Mouse (Mus musculus) liver, embryonic 11.5 days (tissue): ENCODE measurements at regions not wholly inside any gene's neighbourhood (a gene's known extent, or its start where the extent isn't known, plus 50 kb on each side); places are given as distances from the start of the nearest gene placed in this dataset.

ENCODE experiments used
- ATAC-seq: fragments of 200-750 bp; cut with Nextera tagmentation; replicated peaks from 2 replicates; pipeline ENCODE4 v1.8.0; 2017; ENCODE audit warnings: moderate number of reproducible peaks, mild to moderate bottlenecking, moderate TSS enrichment, moderate library complexity; ENCODE audit not compliant: low FRiP score
- DNase-seq: peaks from one replicate; pipeline ENCODE4 v3.0.0-alpha.2; 2017; ENCODE audit warnings: low spot score
- H3K27ac ChIP-seq: fragments of 300-500 bp; sonication (generic); 2 replicates; pipeline ENCODE4 v1.5.1; 2014; ENCODE audit warnings: mild to moderate bottlenecking, low read depth, low read length, control low read depth
- H3K27me3 ChIP-seq: fragments of 300-500 bp; sonication (generic); replicated peaks from 2 replicates; pipeline ENCODE4 v1.6.1; 2014; ENCODE audit warnings: low read length, mixed read lengths; ENCODE audit not compliant: control insufficient read depth, insufficient read depth
- H3K36me3 ChIP-seq: fragments of 300-500 bp; sonication (generic); 2 replicates; pipeline ENCODE4 v1.6.1; 2014; ENCODE audit warnings: mild to moderate bottlenecking, low read length, moderate library complexity, mixed read lengths; ENCODE audit not compliant: control insufficient read depth, insufficient read depth
- H3K4me1 ChIP-seq: fragments of 300-500 bp; sonication (generic); replicated peaks from 2 replicates; pipeline ENCODE4 v1.6.1; 2014; ENCODE audit warnings: low read length, mixed read lengths; ENCODE audit not compliant: control insufficient read depth, insufficient read depth
- H3K4me2 ChIP-seq: fragments of 300-500 bp; sonication (generic); 2 replicates; pipeline ENCODE4 v1.6.1; 2014; ENCODE audit warnings: mild to moderate bottlenecking, control low read depth, moderate library complexity
- H3K4me3 ChIP-seq: fragments of 300-500 bp; sonication (generic); 2 replicates; pipeline ENCODE4 v1.5.1; 2014; ENCODE audit warnings: low read depth, low read length, control low read depth
- H3K9ac ChIP-seq: fragments of 300-500 bp; sonication (generic); 2 replicates; pipeline ENCODE4 v1.6.1; 2014; ENCODE audit warnings: low read depth, low read length, control low read depth
- H3K9me3 ChIP-seq: fragments of 300-500 bp; sonication (generic); 2 replicates; pipeline ENCODE4 v1.6.1; 2016; ENCODE audit warnings: low read length, inconsistent platforms, mixed read lengths; ENCODE audit not compliant: control insufficient read depth
- WGBS: fragments of 180-500 bp; shearing (Covaris S2); extraction: QIAGEN DNeasy Blood & Tissue Kit; methylation state at CpG from one replicate; pipeline ENCODE4 v1.1.7; 2014; 5-methylcytosine and 5-hydroxymethylcytosine counted together
- microRNA counts: library from miRNA; unstranded; fragments of <30 nt; microRNA quantifications from one replicate; lab custom pipeline; 2015
- microRNA-seq: library from miRNA; unstranded; fragments of <30 nt; microRNA quantifications from one replicate; pipeline ENCODE4, GENCODE M21; 2017; ENCODE audit warnings: borderline number of aligned reads

DNA sequence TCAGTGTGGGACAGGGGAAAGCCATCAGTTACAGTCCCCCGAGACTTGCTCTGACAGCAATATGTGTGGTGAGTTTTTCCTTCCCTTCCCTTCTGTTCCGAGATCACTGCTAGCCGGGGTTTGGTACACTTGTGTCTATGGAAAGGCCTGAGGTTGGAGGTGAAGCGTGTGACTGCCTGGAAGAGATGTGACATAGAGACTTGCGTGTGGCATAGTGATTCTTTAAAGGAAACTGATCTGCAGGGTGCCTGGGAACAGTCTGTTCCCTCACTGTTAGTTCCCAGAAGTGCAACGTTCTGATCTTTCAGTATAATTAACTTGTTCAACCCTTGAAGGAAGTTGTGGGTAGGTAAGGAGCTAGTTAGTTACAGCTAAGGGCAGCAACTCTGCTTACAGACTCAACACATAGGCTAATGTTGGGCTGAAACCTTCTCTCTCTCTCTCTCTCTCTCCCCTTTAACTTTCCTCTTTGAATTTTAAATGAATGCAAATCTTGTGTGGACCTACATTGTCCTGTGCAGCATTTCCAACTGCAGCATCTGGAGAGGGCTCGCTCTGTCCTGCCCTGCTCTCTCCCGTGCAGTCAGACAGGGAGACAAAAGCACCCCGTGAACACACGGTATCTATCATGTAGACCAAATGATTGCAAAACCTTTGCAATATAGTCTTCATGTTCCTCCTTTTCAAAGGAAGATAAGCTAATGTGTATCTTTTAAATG, 53.0 kb upstream of the Mkln1 start:
- 68% methylated on average over 10 of the region's 10 CpGs for WGBS
- H3K27me3 ChIP-seq, result no peaks in the 10 kb centered on the region
- ATAC-seq (no peak), DNase-seq (no peak)
- no peaks in the 10 kb centered on the region for H3K9me3 ChIP-seq
- H3K27ac ChIP-seq, result no peak overlapping the region
- no peak overlapping the region for H3K9ac ChIP-seq
- no peaks in the 10 kb centered on the region for H3K4me1 ChIP-seq
- H3K4me2 ChIP-seq, result no peak overlapping the region
- H3K36me3 ChIP-seq, result no peaks in the 10 kb centered on the region
- no peak overlapping the region for H3K4me3 ChIP-seq

DNA sequence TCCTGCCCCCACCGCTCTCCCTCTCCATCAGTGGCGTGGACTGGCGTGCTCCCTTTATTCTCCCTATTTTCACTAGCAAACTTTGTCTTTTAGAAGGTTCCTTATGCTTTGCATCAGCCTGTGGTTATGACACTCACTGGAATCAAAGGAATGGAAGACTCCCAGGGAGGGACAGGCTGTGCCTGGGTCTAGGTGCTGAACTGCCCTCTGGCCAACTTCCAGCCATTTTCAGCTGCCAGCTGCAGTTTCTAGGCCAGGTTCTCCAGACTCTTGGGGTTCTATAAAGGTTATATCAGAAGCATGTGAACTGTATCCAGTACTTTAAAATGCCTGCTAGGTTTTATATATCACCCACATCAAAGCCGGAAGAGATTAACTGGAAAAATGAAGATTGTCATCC, 50.2 kb upstream of the Mkln1 start:
- 95% methylated on average over 4 of the region's 4 CpGs for WGBS
- ATAC-seq, result no peak
- no peak for DNase-seq
- H3K9me3 ChIP-seq, result no peaks in the 10 kb centered on the region
- H3K27ac ChIP-seq, result no peak overlapping the region
- H3K4me1 ChIP-seq, result no peaks in the 10 kb centered on the region
- no peaks in the 10 kb centered on the region for H3K27me3 ChIP-seq
- no peak overlapping the region for H3K9ac ChIP-seq
- H3K4me3 ChIP-seq, result no peak overlapping the region
- H3K4me2 ChIP-seq, result no peak overlapping the region
- H3K36me3 ChIP-seq, result no peaks in the 10 kb centered on the region

MicroRNAs encoded in the stretch of these regions (microRNA counts, 519-probe panel; counts per million panel counts)
- microRNA mmu-miR-29a (lab: Ali Mortazavi, UCI), result 5,711 counts per million, percentile 58 among the panel's probes with 10 or more counts

Small RNAs in the stretch of these regions (microRNA-seq; reads per million reads assigned to microRNA genes)
- 828 reads per million, percentile 70 among the genes with 10 or more reads in this experiment for gene Mir29a
- 23.2 reads per million, percentile 34 among the genes with 10 or more reads in this experiment for gene Mir29b-1
